Mouse (Mus musculus): ENCODE measurements around the gene Bcl2l13. TPM values are rescaled to one million over a fixed set of nuclear protein-coding genes. Genes with fewer than 3 reads are reported as not detected.

The Bcl2l13 gene
- polyA plus RNA-seq (2015; fragmentation: Nextera tagmentation; extraction: Ambion mirVana) = 32.5 and 40.4 TPM in 2 replicates

DNA sequence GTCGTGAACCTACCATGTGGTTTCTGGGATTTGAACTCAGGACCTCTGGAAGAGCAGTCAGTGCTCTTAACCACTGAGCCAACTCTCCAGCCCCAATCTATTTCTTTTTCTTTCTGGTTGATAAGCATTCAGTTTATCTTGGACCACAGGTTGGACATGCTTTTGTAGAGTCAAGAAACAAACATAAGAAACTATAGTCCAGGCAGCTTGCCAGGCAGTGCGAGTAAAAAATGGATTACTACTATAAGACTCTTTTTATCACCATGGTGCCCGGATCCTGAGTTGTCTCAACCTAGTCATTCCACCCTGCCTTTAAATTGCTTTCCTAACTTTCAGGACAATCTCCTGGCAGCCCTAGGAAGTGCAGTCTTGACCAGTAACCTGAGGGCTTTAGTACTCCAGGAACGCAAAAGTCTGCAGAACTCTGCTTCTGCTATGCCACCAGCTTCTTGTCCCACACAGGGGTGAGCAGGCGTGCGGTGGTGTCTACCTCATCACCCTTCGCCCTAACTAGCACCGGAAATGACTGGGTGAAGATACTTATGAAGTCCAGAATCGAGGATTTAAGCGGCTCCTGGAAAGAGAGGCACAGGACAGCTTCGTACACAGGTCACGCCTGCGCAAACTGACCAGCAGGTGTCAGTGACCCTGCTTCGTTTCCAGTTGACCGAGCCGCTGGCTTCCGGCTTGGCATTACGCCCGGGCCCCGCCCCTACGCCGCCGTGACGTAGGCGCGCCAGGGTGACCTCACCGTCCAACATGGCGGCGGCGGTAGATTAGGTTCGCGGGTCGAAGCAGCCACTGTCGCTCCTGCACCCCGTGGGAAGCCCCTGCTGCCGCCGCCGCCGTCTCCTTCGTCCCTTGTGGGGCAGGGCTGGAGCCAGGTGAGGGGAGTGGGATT is at the start of gene Bcl2l13:
Gene Bcl2l13 (plus strand): TSS at position 739 of the 901 bp plus-strand sequence.
- H3K4me2 ChIP-seq = peak within 1 kb of the TSS; percentile 73
- H3K4me3 ChIP-seq = peak within 1 kb of the TSS; percentile 83
- WGBS = 6% methylated on average over 33 of the region's 40 CpGs
- H3K4me1 ChIP-seq = peaks cover 15% of the 10 kb centered on the region
- no peaks in the 10 kb centered on the region for H3K27me3 ChIP-seq
- H3K27ac ChIP-seq = peak within 1 kb of the TSS; percentile 87
- ATAC-seq = peak; percentile 95
- peak within 1 kb of the TSS; percentile 89 for H3K9ac ChIP-seq
- no peaks in the 10 kb centered on the region; the same call in 1 of the 2 replicates for H3K9me3 ChIP-seq (replicated peaks)
- H3K36me3 ChIP-seq (ENCODE audit: poor library complexity, severe bottlenecking) = peaks cover 8% of the 10 kb centered on the region; the same call in 1 of the 2 replicates

DNA sequence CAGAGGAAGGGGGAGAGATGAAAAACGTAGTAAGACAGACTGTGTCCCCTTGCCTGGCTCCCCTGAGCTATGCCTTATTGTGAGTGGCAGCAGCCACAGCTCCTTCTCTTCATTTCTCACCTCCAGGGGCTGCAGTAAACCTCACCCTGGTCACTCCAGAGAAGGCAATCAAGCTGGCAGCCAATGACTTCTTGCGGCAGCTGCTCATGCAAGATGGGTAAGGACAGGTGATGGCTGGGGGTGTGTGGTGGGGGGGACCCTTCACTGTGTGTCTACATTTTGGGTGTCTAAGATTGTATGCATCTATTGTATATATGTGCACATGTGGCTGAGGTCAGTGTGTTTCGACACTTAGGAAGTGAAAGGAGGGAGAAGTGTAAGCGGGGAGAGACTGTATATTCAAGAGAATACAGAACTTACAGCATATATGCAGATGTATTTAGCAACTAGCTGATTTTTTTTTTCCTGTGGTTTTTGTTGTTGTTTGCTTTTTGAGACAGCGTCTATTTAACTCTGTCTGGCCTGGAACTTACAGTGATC is 47.9 kb upstream of the Bcl2l13 start:
- Histone ChIP-seq H3K4me1 (peaks cover 6% of the 10 kb centered on the region; the same call in 1 of the 2 replicates), H3K27ac (no peak overlapping the region), H3K36me3 (ENCODE audit: poor library complexity, severe bottlenecking) (peaks cover 16% of the 10 kb centered on the region), H3K4me2 (no peak overlapping the region), H3K4me3 (no peak overlapping the region), H3K27me3 (no peaks in the 10 kb centered on the region), H3K9ac (no peak overlapping the region), H3K9me3 (replicated peaks) (no peaks in the 10 kb centered on the region)
- no peak for ATAC-seq
- WGBS = 82% methylated on average over 5 of the region's 5 CpGs

DNA sequence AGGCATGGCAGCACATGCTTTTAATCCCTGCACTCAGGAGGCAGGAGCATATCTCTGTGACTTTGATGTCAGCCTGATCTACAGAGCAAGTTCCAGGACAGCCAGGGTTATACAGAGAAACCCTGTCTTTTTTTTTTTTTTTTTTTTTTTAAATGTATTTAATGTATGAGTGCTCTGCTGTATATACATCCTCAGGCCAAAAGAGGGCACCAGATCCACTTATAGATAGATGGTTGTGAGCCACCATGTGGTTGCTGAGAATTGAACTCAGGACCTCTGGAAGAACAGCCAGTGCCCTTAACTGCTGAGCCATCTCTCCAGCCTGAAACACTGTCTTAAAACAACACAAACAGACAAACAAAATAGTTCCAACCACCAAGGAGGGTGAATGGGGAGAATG is 47.1 kb upstream of the Bcl2l13 start:
- Histone ChIP-seq H3K36me3 (ENCODE audit: poor library complexity, severe bottlenecking) (peaks cover 23% of the 10 kb centered on the region), H3K4me3 (no peak overlapping the region), H3K9me3 (replicated peaks) (no peaks in the 10 kb centered on the region), H3K4me2 (no peak overlapping the region), H3K27me3 (no peaks in the 10 kb centered on the region), H3K27ac (no peak overlapping the region), H3K4me1 (peaks cover 6% of the 10 kb centered on the region; the same call in 1 of the 2 replicates), H3K9ac (no peak overlapping the region)
- ATAC-seq = no peak

DNA sequence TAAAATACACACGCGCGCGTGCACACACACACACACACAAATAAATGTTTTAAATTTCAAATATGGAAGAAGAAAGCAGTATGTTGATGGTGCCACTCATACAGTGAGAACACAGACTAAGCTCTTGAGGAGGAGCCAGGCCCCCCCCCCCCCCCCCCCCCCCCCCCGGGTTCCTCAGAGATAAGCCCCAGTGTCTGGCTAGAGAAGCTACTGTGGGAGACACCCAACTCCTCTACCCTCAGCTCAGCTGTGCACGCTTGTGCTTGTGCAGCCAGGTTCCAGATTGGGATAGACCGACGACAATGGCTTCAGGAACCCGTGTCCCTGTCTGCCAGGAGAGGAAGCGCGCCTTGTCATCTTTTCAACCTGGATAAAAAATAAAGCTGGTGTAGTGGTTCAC is 45.9 kb upstream of the Bcl2l13 start:
- H3K4me3 ChIP-seq = no peak overlapping the region
- H3K27me3 ChIP-seq = no peaks in the 10 kb centered on the region
- WGBS = 88% methylated on average over 11 of the region's 11 CpGs
- H3K27ac ChIP-seq = no peak overlapping the region
- H3K9ac ChIP-seq = no peak overlapping the region
- ATAC-seq = peak; percentile 34
- H3K4me2 ChIP-seq = no peak overlapping the region
- no peaks in the 10 kb centered on the region for H3K4me1 ChIP-seq
- no peaks in the 10 kb centered on the region for H3K9me3 ChIP-seq (replicated peaks)
- H3K36me3 ChIP-seq (ENCODE audit: poor library complexity, severe bottlenecking) = peaks cover 36% of the 10 kb centered on the region

DNA sequence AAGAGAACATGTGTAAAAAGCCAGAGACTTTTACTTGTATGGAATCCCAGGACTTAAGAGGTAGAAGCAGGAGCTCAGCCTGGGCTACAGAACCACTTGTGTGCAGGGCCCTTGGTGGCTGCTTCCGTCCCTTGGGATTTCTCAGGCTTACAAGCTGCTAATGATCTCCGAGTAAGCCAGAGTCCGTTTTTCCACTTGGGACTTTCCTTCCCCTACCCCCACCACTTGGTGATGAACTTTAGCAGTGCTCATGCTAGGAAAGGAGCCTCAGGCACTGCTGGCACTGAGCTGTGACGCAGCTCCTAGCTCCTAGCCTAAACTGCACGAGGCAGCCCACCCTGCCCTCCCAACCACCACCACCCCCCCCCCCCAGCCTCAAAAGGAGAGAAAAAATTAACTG is 45.3 kb upstream of the Bcl2l13 start:
- no peaks in the 10 kb centered on the region for H3K4me1 ChIP-seq
- no peak for ATAC-seq

DNA sequence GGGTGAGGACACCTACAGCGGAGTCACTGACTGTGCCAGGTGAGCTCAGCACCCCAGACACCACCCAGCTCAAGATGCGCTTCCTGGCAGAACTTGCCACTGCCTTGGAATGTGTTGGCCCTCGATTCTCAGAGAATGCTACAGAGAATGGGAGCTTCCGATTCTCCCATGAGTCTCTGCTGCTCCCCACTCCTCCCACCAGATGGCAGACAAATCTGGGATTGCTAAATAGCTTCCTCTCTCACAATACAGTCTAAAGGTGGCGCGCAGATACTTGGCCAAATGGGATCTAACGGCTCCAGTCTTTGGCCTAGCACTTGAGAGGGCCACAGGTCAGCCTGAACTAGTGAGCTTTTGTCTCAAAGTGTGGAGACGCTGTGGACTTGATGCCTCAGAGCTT is 43.1 kb upstream of the Bcl2l13 start:
- peaks cover 64% of the 10 kb centered on the region for H3K36me3 ChIP-seq (ENCODE audit: poor library complexity, severe bottlenecking)
- H3K4me1 ChIP-seq = no peaks in the 10 kb centered on the region
- H3K27ac ChIP-seq = no peak overlapping the region; the same call in 1 of the 2 replicates
- H3K9ac ChIP-seq = no peak overlapping the region
- ATAC-seq = no peak
- no peaks in the 10 kb centered on the region for H3K27me3 ChIP-seq
- WGBS = 81% methylated on average over 8 of the region's 8 CpGs
- no peak overlapping the region for H3K4me3 ChIP-seq
- no peaks in the 10 kb centered on the region for H3K9me3 ChIP-seq (replicated peaks)
- no peak overlapping the region for H3K4me2 ChIP-seq

More for the DNA sequence above, 45.3 kb upstream of the Bcl2l13 start:
- no peaks in the 10 kb centered on the region for H3K9me3 ChIP-seq (replicated peaks)
- 83% methylated on average over 5 of the region's 5 CpGs for WGBS
- no peaks in the 10 kb centered on the region for H3K27me3 ChIP-seq
- no peak overlapping the region for H3K27ac ChIP-seq
- no peak overlapping the region for H3K4me3 ChIP-seq
- H3K36me3 ChIP-seq (ENCODE audit: poor library complexity, severe bottlenecking) = peaks cover 41% of the 10 kb centered on the region
- no peak overlapping the region for H3K4me2 ChIP-seq
- H3K9ac ChIP-seq = no peak overlapping the region

DNA sequence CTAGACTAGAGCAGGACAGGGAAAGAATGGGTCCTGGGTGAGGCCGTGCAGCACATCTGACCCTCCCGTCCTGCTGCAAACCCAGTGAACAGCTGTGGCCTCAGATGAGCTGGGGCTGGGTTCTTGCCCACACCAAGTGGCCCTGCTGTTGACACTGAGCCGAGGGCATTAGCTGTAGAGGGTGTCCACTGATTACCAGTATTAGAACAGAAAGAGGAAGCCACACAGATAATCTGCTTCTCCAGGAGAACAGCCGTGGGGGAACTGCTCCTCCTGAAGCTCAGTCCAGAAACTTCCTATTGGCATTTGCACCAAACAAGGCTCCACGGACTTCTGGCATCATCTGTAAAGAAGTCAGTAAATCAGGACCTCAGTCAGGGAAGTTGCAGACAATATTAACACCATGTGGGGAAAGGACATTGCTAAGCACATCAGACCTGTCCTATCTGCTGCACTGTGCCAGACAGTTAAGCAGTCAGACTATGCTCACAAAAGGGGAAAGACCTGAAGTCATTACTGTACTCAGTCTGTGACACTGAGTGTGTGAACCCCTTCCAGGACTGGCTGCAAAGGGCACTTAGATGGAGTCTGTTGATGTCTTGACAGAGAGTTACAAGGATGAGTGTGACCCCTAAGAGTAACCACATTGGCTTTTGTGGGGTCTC is 40.5 kb upstream of the Bcl2l13 start:
- WGBS = 84% methylated on average over 5 of the region's 5 CpGs

DNA sequence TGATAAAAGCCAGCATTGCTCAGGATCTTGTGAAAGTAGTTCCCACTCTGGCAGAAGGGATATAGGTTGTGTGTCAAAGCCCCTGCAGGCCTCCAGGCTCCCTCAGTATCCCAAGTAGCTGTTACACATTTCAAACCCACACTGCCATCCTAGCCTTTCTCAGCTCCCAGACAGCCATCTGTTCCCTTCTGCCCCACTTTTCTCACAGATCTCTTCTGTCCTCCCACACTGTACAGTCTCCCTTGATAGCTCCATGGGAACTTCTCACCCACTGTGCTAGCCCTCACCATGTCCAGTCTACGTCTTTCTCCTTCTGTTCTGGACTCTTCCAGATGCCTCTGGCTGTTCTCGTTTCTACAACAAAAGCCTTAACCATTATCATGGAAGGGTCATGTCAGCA is 39.9 kb upstream of the Bcl2l13 start:
- Histone ChIP-seq H3K36me3 (ENCODE audit: poor library complexity, severe bottlenecking) (peaks cover 95% of the 10 kb centered on the region), H3K9me3 (replicated peaks) (no peaks in the 10 kb centered on the region), H3K4me1 (no peaks in the 10 kb centered on the region), H3K9ac (no peak overlapping the region), H3K4me2 (no peak overlapping the region), H3K27me3 (no peaks in the 10 kb centered on the region), H3K4me3 (no peak overlapping the region), H3K27ac (no peak overlapping the region)
- WGBS = 80% methylated on average over 2 of the region's 2 CpGs
- no peak for ATAC-seq

More for the DNA sequence above, 40.5 kb upstream of the Bcl2l13 start:
- Histone ChIP-seq H3K4me3 (no peak overlapping the region), H3K36me3 (ENCODE audit: poor library complexity, severe bottlenecking) (peaks cover 90% of the 10 kb centered on the region), H3K27me3 (no peaks in the 10 kb centered on the region), H3K4me2 (no peak overlapping the region), H3K9me3 (replicated peaks) (no peaks in the 10 kb centered on the region), H3K27ac (no peak overlapping the region), H3K9ac (no peak overlapping the region), H3K4me1 (no peaks in the 10 kb centered on the region)
- ATAC-seq = no peak

DNA sequence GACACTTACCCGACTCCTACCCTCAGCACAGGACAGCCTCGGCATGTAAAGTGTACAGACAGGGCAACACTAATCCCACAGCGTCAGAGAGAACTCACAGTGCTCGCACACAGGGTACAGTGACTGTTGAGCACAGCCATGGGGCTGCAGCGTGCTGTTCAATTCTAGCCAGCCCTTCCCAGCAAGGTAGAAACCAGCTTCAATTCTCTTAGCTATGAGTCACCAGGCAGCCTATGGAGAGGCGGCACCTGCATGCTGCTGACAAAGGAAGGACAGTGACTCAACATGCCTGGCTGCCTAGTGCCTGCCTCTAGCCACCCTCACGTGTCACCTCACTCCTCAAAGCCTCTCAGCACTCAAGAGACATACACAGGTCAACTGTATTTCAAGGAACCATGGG is 38.0 kb upstream of the Bcl2l13 start:
- ATAC-seq = no peak
- Histone ChIP-seq H3K4me2 (no peak overlapping the region), H3K4me1 (no peaks in the 10 kb centered on the region), H3K4me3 (no peak overlapping the region), H3K9me3 (replicated peaks) (no peaks in the 10 kb centered on the region), H3K9ac (no peak overlapping the region), H3K36me3 (ENCODE audit: poor library complexity, severe bottlenecking) (peaks cover 100% of the 10 kb centered on the region), H3K27me3 (no peaks in the 10 kb centered on the region), H3K27ac (no peak overlapping the region)
- 94% methylated on average over 7 of the region's 7 CpGs for WGBS

DNA sequence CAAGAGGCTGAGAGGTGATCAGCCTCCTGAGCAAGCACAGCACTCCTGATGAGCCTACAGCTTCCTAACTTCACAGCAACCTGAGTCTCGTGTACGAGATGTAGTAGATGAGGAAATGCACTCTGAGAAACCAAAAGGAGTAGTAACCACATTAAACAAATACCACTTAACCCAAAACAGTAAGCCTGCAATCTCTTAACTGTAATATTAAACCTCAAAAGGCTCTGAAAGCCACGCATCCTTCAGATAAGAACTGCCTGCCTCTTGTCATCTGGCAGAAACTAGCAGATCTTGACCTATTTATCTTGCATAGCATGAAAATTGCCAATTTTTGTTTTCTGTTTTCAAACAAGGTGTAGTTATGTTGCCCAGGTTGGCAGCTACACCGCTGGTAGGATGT is 37.1 kb upstream of the Bcl2l13 start:
- Histone ChIP-seq H3K9me3 (replicated peaks) (no peaks in the 10 kb centered on the region), H3K36me3 (ENCODE audit: poor library complexity, severe bottlenecking) (peaks cover 100% of the 10 kb centered on the region), H3K27ac (no peak overlapping the region), H3K9ac (no peak overlapping the region), H3K4me3 (no peak overlapping the region), H3K27me3 (no peaks in the 10 kb centered on the region), H3K4me1 (no peaks in the 10 kb centered on the region), H3K4me2 (no peak overlapping the region)
- 96% methylated on average over 4 of the region's 4 CpGs for WGBS
- ATAC-seq = no peak

DNA sequence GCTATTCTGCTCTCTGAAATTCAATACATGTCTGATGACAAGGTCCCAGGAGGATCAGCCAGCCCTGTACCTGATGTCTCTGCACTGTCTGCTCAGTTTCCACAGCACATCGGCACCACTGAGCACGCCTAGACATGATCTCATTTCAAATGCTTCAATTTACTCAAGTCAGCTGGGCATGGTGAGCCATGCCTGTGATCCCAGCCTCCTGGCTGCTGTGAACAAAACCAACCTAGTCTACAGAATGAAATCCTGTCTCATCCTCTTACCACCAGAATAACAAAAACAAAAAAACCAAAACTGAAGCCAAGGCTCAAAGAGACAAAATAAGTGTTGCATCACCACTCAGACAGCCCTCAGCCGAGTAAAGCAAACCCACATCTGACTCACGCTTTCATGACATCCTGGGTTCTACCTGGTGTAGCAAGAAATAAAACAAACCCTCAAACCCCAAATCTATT is 36.4 kb upstream of the Bcl2l13 start:
- no peak overlapping the region for H3K4me3 ChIP-seq
- H3K36me3 ChIP-seq (ENCODE audit: poor library complexity, severe bottlenecking) = peaks cover 100% of the 10 kb centered on the region
- WGBS = 86% methylated on average over 4 of the region's 4 CpGs
- no peak overlapping the region for H3K27ac ChIP-seq
- no peaks in the 10 kb centered on the region for H3K9me3 ChIP-seq (replicated peaks)
- H3K4me1 ChIP-seq = no peaks in the 10 kb centered on the region
- H3K4me2 ChIP-seq = no peak overlapping the region
- no peaks in the 10 kb centered on the region for H3K27me3 ChIP-seq
- no peak for ATAC-seq
- H3K9ac ChIP-seq = no peak overlapping the region

Data from forebrain, embryonic 13.5 days (tissue).